Mouse (Mus musculus) G1E (cell line): ENCODE measurements around the gene Thrb.

Experiments used
- CTCF ChIP-seq: IDR thresholded peaks from 2 replicates; pipeline ENCODE4 v1.5.1; 2012; ENCODE audit warnings: low read depth, low read length, inconsistent platforms, mixed read lengths
- GATA1 ChIP-seq: IDR thresholded peaks from 2 replicates; pipeline ENCODE4 v1.6.1; 2012; ENCODE audit warnings: borderline replicate concordance, low read length, inconsistent platforms, mixed read lengths
- TAL1 ChIP-seq: conservative IDR thresholded peaks from 2 replicates; pipeline ENCODE4 v1.6.1; 2012; ENCODE audit warnings: low read depth, low read length, inconsistent platforms, mixed read lengths

- TF ChIP-seq TAL1 (no peak), CTCF (no peak), GATA1 (no peak)
Measured at GRCm38 (mm10) chr14:17722824-17723445, 62.9 kb downstream of the Thrb start.
